Mouse (Mus musculus) lung, postnatal 0 days (tissue): Measurements from ENCODE around the gene Mx1.

Experiments
- CTCF ChIP-seq: IDR thresholded peaks from 2 replicates; pipeline ENCODE4 v1.5.1; 2016; ENCODE audit warnings: antibody characterized with exemption, mild to moderate bottlenecking
- EP300 ChIP-seq: IDR thresholded peaks from 2 replicates; pipeline ENCODE4 v1.6.1; 2016; ENCODE audit warnings: antibody characterized with exemption, mild to moderate bottlenecking, control low read depth

DNA sequence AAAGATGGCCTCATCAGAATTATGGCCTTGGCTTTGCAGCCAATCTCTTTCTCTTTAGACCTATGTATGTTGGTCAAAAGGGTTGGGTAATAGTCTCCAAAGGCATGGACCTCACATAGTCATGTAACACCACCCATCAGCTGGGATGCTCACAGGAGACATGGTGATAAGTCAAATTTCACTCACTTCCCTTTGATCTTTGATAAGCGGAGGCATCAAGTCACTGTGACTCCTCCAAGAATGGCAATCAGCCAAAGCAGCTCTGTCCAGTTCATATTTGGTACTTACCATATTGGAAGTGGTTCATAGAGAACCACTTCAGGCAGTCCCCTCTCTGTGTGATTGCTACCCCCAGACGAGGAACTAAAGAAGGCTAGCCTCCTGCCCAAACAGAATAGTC is 12.0 kb upstream of the Mx1 start:
- TF ChIP-seq CTCF = no peak
- TF ChIP-seq EP300 = no peak
